Mouse (Mus musculus): ENCODE results near the gene Def6.

DNA sequence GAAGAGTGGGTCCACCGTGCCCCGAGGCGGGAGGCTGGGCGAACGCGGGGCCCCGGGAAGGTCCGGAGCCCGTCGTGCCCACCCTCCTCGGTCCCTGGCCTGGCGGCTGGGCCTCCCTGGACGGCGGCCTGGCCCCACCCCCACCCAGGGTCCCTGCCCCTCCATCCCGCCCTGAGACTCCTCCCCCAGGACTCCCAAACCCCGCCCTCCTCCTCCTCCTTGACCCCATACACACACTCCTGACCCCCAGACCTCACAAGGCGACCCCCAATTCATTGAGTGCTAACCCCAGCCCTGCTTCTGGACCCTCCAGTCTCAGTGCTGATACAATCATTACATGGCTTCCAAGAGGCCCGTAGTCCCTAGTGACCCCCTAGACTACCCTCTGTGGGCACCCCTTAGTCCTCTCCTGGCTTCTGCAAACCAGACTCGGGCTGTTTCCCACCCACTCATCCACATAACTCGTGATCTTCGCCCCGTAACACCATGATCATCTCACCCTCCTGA, 30.0 kb upstream of the Def6 start:
- TF ChIP-seq POLR2A (IDR thresholded peaks at IDR 0.05; ENCODE audit: insufficient read depth, low read depth, low read length): no peak
- no peak for TF ChIP-seq CTCF (IDR thresholded peaks at IDR 0.05)
